Mouse (Mus musculus) liver, embryonic 15.5 days (tissue): ENCODE results near the gene Rasa3. TPM values are rescaled to one million over a fixed set of nuclear protein-coding genes. Genes with fewer than 3 reads are reported as not detected.

ENCODE experiments used
- ATAC-seq: fragments of 200-750 bp; cut with Nextera tagmentation; 2 replicates; pipeline ENCODE4 v1.8.0; 2017; ENCODE audit warnings: moderate number of reproducible peaks, mild to moderate bottlenecking, moderate library complexity; ENCODE audit not compliant: insufficient read depth
- H3K27ac ChIP-seq: fragments of 300-500 bp; sonication (generic); replicated peaks from 2 replicates; pipeline ENCODE4 v1.5.1; 2015; ENCODE audit warnings: mild to moderate bottlenecking, inconsistent platforms
- H3K27me3 ChIP-seq: fragments of 300-500 bp; sonication (generic); 2 replicates; pipeline ENCODE4 v1.6.1; 2015; ENCODE audit warnings: mild to moderate bottlenecking, inconsistent platforms
- H3K36me3 ChIP-seq: fragments of 300-500 bp; sonication (generic); replicated peaks from 2 replicates; pipeline ENCODE4 v1.6.1; 2015; ENCODE audit warnings: moderate library complexity, mild to moderate bottlenecking, inconsistent platforms
- H3K4me1 ChIP-seq: fragments of 300-500 bp; sonication (generic); replicated peaks from 2 replicates; pipeline ENCODE4 v1.6.1; 2015; ENCODE audit warnings: inconsistent platforms
- H3K4me2 ChIP-seq: fragments of 300-500 bp; sonication (generic); 2 replicates; pipeline ENCODE4 v1.6.1; 2015; ENCODE audit warnings: moderate library complexity, mild to moderate bottlenecking, inconsistent platforms
- H3K4me3 ChIP-seq: fragments of 300-500 bp; sonication (generic); replicated peaks from 2 replicates; pipeline ENCODE4 v1.5.1; 2015; ENCODE audit warnings: mild to moderate bottlenecking, inconsistent platforms
- H3K9ac ChIP-seq: fragments of 300-500 bp; sonication (generic); 2 replicates; pipeline ENCODE4 v1.6.1; 2015; ENCODE audit warnings: moderate library complexity, mild to moderate bottlenecking, inconsistent platforms
- H3K9me3 ChIP-seq: fragments of 300-500 bp; sonication (generic); replicated peaks from 2 replicates; pipeline ENCODE4 v1.6.1; 2016; ENCODE audit warnings: inconsistent platforms
- WGBS: fragments of 180-500 bp; shearing (Covaris S2); methylation state at CpG from one replicate; pipeline ENCODE4 v1.1.7; 2015; ENCODE audit warnings: mixed read lengths; ENCODE audit not compliant: insufficient replicate concordance; 5-methylcytosine and 5-hydroxymethylcytosine counted together
- polyA plus RNA-seq: library from polyadenylated mRNA; unstranded; fragments of >200 nt; fragmentation: Nextera tagmentation; extraction: Ambion mirVana; gene quantifications from 2 replicates; pipeline ENCODE4 v1.2.1, GENCODE M21; 2015

The Rasa3 gene
- 16.4 and 19.0 TPM in 2 replicates for polyA plus RNA-seq

DNA sequence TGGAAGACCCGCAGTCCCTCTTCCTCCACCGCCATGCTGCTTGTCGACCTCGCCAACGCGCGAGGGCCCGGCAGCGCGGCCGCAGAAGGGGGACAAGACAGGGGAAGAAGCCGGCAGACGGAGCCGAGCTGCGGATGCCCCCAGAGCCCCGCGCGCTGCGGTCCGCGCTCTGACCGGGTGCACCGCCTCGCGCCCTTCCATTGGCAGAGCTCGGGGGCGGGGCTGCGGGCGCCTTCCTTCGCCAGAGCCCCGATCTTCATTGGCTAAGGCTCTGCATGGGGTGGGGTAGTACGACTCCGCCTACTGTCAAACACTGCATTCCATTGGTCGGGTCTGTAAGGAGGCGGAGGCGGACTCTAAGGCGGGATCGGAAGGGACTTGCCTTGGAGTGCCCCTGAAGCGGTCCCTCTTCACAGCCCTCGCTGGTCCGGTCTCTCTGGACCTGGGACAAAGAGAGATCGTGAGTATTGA, at the start of gene Rasa3:
TSS of gene Rasa3 (minus strand) at position 191 of the 471 bp plus-strand sequence.
- Histone ChIP-seq H3K9ac (peak within 1 kb of the TSS; percentile 57), H3K4me3 (peak within 1 kb of the TSS; percentile 67), H3K4me1 (peaks cover 59% of the 10 kb centered on the region), H3K27ac (peak within 1 kb of the TSS; percentile 43), H3K36me3 (no peaks in the 10 kb centered on the region), H3K9me3 (no peaks in the 10 kb centered on the region), H3K4me2 (peak within 1 kb of the TSS; percentile 96), H3K27me3 (peaks cover 20% of the 10 kb centered on the region; the same call in 1 of the 2 replicates)
- ATAC-seq = peak; percentile 97
- WGBS = under 1% methylated on average over 42 of the region's 42 CpGs

GRCm38 (mm10) chr8:13725722-13726121, 48.3 kb upstream of the Rasa3 start:
- H3K36me3 ChIP-seq = no peaks in the 10 kb centered on the region

DNA sequence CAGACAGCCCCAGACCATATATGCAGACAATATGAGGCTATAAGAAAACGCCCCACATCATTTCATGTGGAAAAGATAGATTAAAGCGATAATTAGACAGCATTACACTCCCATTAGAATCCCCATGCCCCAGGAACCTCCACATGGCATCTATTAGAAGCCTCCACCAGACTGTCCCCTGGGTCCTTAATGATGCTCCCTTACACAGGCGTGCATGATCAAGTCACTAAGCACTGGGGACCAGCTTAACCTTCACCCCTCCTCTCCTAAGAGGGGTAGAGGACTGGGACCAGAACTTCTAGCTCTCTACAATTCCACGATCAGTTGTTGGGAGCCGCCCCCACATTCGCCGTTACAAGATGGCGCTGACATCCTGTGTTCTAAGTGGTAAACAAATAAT, 41.6 kb upstream of the Rasa3 start:
- no peaks in the 10 kb centered on the region for H3K9me3 ChIP-seq
- ATAC-seq = no peak
- H3K27me3 ChIP-seq = no peaks in the 10 kb centered on the region
- no peaks in the 10 kb centered on the region for H3K36me3 ChIP-seq
- no peak overlapping the region for H3K4me3 ChIP-seq
- no peaks in the 10 kb centered on the region for H3K4me1 ChIP-seq
- no peak overlapping the region for H3K27ac ChIP-seq
- H3K9ac ChIP-seq = no peak overlapping the region
- no peak overlapping the region for H3K4me2 ChIP-seq
- 75% methylated on average over 8 of the region's 8 CpGs for WGBS

More at GRCm38 (mm10) chr8:13725722-13726121, 48.3 kb upstream of the Rasa3 start:
- ATAC-seq = no peak
- H3K27ac ChIP-seq = no peak overlapping the region
- no peaks in the 10 kb centered on the region for H3K4me1 ChIP-seq
- no peak overlapping the region for H3K4me2 ChIP-seq
- no peak overlapping the region for H3K9ac ChIP-seq
- no peak overlapping the region for H3K4me3 ChIP-seq
- no peaks in the 10 kb centered on the region for H3K9me3 ChIP-seq
- no peaks in the 10 kb centered on the region for H3K27me3 ChIP-seq

DNA sequence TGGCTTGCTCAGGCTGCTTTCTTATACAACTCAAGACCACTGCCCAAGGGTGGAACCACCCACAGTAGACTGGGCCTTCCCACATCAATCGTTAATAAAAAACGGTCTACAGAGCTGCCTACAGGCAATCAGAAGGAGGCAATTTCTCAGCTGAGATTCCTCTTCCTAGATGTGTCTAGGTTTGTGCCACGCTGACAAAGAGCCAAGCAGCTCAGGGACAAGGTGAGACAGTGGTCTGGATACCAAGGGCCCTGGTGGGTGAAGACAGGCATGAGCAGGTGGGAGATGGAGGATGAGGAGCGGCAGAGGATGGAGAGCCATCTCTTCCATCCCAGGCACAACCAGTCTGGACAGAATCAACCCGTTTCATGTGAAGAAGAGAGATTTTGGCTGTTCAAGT, 31.1 kb upstream of the Rasa3 start:
- ATAC-seq = no peak
- Histone ChIP-seq H3K27ac (no peak overlapping the region), H3K9me3 (no peaks in the 10 kb centered on the region), H3K4me2 (no peak overlapping the region), H3K4me1 (no peaks in the 10 kb centered on the region), H3K27me3 (no peaks in the 10 kb centered on the region), H3K4me3 (no peak overlapping the region), H3K36me3 (no peaks in the 10 kb centered on the region), H3K9ac (no peak overlapping the region)
- 70% methylated on average over 5 of the region's 5 CpGs for WGBS

DNA sequence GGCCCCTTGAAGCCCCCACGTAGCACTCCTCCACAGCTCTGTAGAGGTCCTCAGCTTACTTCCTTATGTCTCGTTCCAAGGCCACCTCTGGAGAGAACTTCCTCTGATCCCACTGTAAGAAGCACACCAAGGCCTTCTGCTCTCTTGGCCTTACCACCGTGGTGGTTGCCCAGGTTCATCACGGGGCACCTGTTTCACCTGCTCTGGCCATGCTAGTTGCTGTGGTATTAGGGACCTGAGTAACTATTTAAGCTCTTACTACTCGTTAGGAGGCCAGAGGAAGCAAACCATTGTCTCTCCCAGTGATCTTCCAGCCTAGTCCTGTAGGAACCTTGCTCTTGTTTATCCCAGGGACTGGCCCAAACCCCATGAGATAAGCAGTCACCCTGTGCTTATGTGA, 29.5 kb upstream of the Rasa3 start:
- ATAC-seq = no peak
- no peaks in the 10 kb centered on the region for H3K9me3 ChIP-seq
- no peak overlapping the region for H3K4me2 ChIP-seq
- H3K36me3 ChIP-seq = no peaks in the 10 kb centered on the region
- 55% methylated on average over 5 of the region's 5 CpGs for WGBS
- no peak overlapping the region for H3K4me3 ChIP-seq
- no peak overlapping the region for H3K9ac ChIP-seq
- no peaks in the 10 kb centered on the region for H3K27me3 ChIP-seq
- no peaks in the 10 kb centered on the region for H3K4me1 ChIP-seq
- no peak overlapping the region for H3K27ac ChIP-seq

- WGBS = 31% methylated on average over 5 of the region's 5 CpGs
- ATAC-seq = no peak
- H3K27me3 ChIP-seq = no peaks in the 10 kb centered on the region
These were observed 28.3 kb upstream of the Rasa3 start, which contains the start of gene Cfap97d2 for GRCm38 (mm10) chr8:13705668-13706067. Gene Cfap97d2 (plus strand): TSS chr8:13705889.

GRCm38 (mm10) chr8:13704301-13704700, 26.9 kb upstream of the Rasa3 start:
- Histone ChIP-seq H3K4me1 (peaks cover 8% of the 10 kb centered on the region), H3K4me3 (no peak overlapping the region), H3K9ac (no peak overlapping the region), H3K4me2 (no peak overlapping the region), H3K27me3 (no peaks in the 10 kb centered on the region), H3K9me3 (no peaks in the 10 kb centered on the region), H3K36me3 (no peaks in the 10 kb centered on the region), H3K27ac (no peak overlapping the region)
- WGBS = 48% methylated on average over 4 of the region's 4 CpGs
- no peak for ATAC-seq

More at GRCm38 (mm10) chr8:13705668-13706067, 28.3 kb upstream of the Rasa3 start, which contains the start of gene Cfap97d2:
- H3K36me3 ChIP-seq = no peaks in the 10 kb centered on the region
- H3K9ac ChIP-seq = no peak within 1 kb of the TSS
- no peak within 1 kb of the TSS for H3K4me2 ChIP-seq
- H3K4me3 ChIP-seq = no peak within 1 kb of the TSS
- H3K27ac ChIP-seq = no peak within 1 kb of the TSS
- no peaks in the 10 kb centered on the region for H3K4me1 ChIP-seq
- no peaks in the 10 kb centered on the region for H3K9me3 ChIP-seq

DNA sequence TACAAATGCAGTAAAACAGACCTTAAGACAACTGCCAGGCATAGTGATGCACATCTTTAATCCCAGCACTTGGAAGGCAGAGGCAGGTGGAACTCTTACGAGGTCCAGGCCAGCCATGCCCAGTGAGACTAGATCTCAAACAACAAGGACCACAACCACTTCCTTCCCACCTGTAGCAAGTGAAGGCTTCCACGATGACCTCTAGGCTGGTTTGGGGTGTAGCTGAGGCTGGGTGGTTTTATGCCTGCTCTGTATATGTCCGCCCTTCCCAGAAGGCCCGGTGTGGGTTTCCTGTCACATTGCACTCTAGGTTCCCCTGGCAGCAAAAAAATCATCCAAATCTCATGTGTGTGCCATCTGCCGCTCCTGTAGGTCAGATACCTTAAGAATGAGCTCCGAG, 26.4 kb upstream of the Rasa3 start:
- Histone ChIP-seq H3K36me3 (no peaks in the 10 kb centered on the region), H3K9me3 (no peaks in the 10 kb centered on the region), H3K27ac (no peak overlapping the region), H3K27me3 (no peaks in the 10 kb centered on the region), H3K4me1 (peaks cover 13% of the 10 kb centered on the region), H3K9ac (no peak overlapping the region), H3K4me3 (no peak overlapping the region), H3K4me2 (no peak overlapping the region)
- WGBS = 46% methylated on average over 6 of the region's 6 CpGs
- no peak for ATAC-seq

DNA sequence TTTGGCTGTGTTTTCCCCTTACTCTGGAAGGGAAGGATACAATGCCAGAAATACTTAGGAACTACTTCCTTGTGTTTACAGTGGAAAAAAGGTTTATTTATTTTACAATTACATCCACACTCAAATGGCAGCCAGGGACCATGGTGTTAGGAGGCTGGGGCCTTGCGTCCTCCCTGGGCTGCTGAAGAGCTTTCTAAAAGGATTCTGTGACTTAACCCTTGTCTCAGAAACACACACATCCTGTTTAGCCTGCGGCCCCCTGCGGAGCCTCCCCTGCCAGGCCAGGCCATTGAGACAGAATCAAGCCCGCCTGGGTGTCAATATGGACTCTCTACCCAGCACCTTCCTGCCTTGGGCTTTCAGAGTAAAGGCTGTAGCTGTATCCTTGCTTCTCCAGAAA, 25.4 kb upstream of the Rasa3 start:
- H3K27me3 ChIP-seq = no peaks in the 10 kb centered on the region
- no peak overlapping the region for H3K9ac ChIP-seq
- H3K27ac ChIP-seq = no peak overlapping the region
- H3K4me3 ChIP-seq = no peak overlapping the region
- no peaks in the 10 kb centered on the region for H3K36me3 ChIP-seq
- peaks cover 18% of the 10 kb centered on the region for H3K4me1 ChIP-seq
- ATAC-seq = no peak
- no peak overlapping the region for H3K4me2 ChIP-seq
- H3K9me3 ChIP-seq = no peaks in the 10 kb centered on the region
- WGBS = 10% methylated on average over 4 of the region's 4 CpGs

DNA sequence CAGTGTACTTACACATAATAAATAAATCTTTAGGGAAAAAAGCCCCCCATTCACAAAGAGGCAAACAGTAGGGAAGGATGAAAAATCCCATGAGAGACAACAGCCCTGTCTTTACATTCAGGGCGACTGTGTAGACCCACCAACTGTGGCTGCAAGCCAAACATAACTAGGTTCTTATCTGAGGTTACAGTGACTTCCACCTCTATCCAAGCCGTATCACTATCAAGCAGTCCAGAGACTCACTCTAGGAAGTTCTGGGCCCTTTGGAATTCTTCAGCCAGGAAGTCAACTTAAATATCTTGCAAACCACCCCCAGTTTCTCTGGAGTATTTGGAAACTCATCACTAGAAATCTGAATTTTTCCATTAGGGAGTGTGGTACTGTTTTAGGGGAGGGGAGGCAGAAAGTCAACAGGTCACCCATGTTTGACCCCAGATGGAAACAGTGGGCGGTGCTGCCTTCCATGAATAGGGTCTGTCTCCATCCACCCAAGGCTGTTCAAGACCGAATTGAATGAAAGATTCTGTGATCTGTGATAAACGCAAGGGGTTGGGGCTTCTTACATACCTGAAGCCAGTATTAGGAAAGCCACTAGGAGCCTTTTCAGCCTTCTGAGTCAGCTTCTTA, 22.0 kb upstream of the Rasa3 start:
- Histone ChIP-seq H3K27ac (no peak overlapping the region), H3K36me3 (no peaks in the 10 kb centered on the region), H3K4me1 (peaks cover 18% of the 10 kb centered on the region), H3K4me2 (no peak overlapping the region), H3K4me3 (no peak overlapping the region), H3K9ac (no peak overlapping the region), H3K27me3 (no peaks in the 10 kb centered on the region), H3K9me3 (no peaks in the 10 kb centered on the region)
- peak; percentile 42; the same call in 1 of the 2 replicates for ATAC-seq
- 32% methylated on average over 5 of the region's 5 CpGs for whole genome bisulfite sequencing

DNA sequence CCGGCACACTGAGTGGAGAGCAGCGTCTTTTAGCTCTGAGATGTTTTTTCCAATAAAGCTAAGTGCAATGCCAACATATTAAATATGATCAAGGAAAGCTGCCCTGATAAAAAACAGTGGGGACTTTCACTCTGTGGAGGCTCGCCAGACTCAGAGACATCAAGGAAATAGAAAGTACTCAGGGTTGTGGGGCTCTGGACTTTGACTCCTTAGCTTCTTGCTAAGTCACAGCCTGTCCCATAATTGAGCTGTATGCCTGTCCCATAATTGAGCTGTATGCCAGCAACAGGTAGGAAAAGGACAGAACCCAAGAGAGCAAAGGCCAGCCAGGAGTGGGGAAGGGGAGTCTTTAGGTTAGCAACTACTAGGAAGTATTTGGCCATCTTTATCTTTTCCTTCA, 20.9 kb upstream of the Rasa3 start:
- no peak overlapping the region for H3K27ac ChIP-seq
- H3K4me2 ChIP-seq = no peak overlapping the region
- H3K9me3 ChIP-seq = no peaks in the 10 kb centered on the region
- H3K4me1 ChIP-seq = peaks cover 18% of the 10 kb centered on the region
- ATAC-seq = no peak
- no peaks in the 10 kb centered on the region for H3K27me3 ChIP-seq
- no peaks in the 10 kb centered on the region for H3K36me3 ChIP-seq
- H3K9ac ChIP-seq = no peak overlapping the region
- WGBS = 48% methylated on average over 3 of the region's 3 CpGs
- H3K4me3 ChIP-seq = no peak overlapping the region

DNA sequence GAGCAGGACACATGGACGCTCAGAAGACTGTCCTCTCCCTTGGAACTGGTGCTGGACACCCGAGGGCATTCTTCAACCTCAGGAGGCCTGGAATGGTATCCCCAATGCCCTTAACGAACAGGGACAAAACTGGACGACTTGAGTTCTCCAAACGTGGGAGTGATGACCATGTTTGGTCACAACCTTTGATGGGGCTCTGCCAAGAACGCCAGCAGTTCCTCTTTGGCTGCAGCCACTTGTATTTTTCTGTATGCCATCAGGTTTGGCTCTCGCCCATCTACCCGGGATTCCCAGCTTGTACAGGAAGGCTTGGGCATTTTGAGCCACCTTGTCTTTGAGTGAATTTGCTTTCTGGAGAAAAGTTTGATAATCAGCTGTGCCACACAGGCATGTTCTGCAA, 20.3 kb upstream of the Rasa3 start:
- Histone ChIP-seq H3K4me1 (peaks cover 18% of the 10 kb centered on the region), H3K4me3 (no peak overlapping the region), H3K9ac (no peak overlapping the region), H3K27ac (no peak overlapping the region), H3K27me3 (no peaks in the 10 kb centered on the region), H3K36me3 (no peaks in the 10 kb centered on the region), H3K4me2 (no peak overlapping the region), H3K9me3 (no peaks in the 10 kb centered on the region)
- 48% methylated on average over 8 of the region's 8 CpGs for WGBS
- no peak for ATAC-seq
